Mouse (Mus musculus) heart, adult 2 months (tissue): ENCODE measurements around the gene Phgdh. TPM values are rescaled to one million over a fixed set of nuclear protein-coding genes. Genes with fewer than 3 reads are reported as not detected.

ENCODE experiments used
- DNase-seq, 2 experiments: peaks; one replicate each; pipeline ENCODE4 v3.0.0; 2021
- H3K27ac ChIP-seq: fragments of 200-600 bp; 2 replicates; pipeline ENCODE4 v1.8.1; 2022
- H3K27me3 ChIP-seq: fragments of 200-500 bp; 2 replicates; pipeline ENCODE4 v1.6.1; 2012; ENCODE audit warnings: mild to moderate bottlenecking, low read length, inconsistent platforms, mixed read lengths; ENCODE audit not compliant: control insufficient read depth, insufficient read depth
- H3K36me3 ChIP-seq: fragments of 200-500 bp; 2 replicates; pipeline ENCODE4 v1.6.1; 2012; ENCODE audit warnings: low read length, inconsistent platforms; ENCODE audit not compliant: control insufficient read depth, insufficient read depth
- H3K4me1 ChIP-seq: fragments of 200-500 bp; 2 replicates; pipeline ENCODE4 v1.6.1; 2011; ENCODE audit warnings: low read length; ENCODE audit not compliant: control insufficient read depth, insufficient read depth
- H3K4me3 ChIP-seq: fragments of 200-600 bp; 2 replicates; pipeline ENCODE4 v1.8.1; 2022
- H3K79me2 ChIP-seq: fragments of 200-500 bp; replicated peaks from 2 replicates; pipeline ENCODE4 v1.6.1; 2012; ENCODE audit warnings: mild to moderate bottlenecking, inconsistent platforms, low read length, moderate library complexity, mixed read lengths; ENCODE audit not compliant: control insufficient read depth, insufficient read depth
- H3K9ac ChIP-seq: fragments of 200-500 bp; 2 replicates; pipeline ENCODE4 v1.6.1; 2012; ENCODE audit warnings: low read depth, mild to moderate bottlenecking, control low read depth, inconsistent platforms, low read length, mixed read lengths
- CTCF ChIP-seq: fragments of 200-600 bp; IDR thresholded peaks from 2 replicates; pipeline ENCODE4 v1.8.1; 2022; ENCODE audit warnings: antibody characterized with exemption, mild to moderate bottlenecking, moderate library complexity
- EP300 ChIP-seq: fragments of 200-500 bp; IDR thresholded peaks from 2 replicates; pipeline ENCODE4 v1.6.1; 2011; ENCODE audit warnings: low read depth, low read length, control low read depth; ENCODE audit not compliant: insufficient read depth
- POLR2A ChIP-seq: fragments of 200-500 bp; IDR thresholded peaks from 2 replicates; pipeline ENCODE4 v1.6.1; 2011; ENCODE audit warnings: mild to moderate bottlenecking, low read depth, low read length, control low read depth; ENCODE audit not compliant: insufficient read depth
- WGBS: fragments of 180-500 bp; shearing (Covaris S2); methylation state at CpG from one replicate; pipeline ENCODE4 v1.1.7; 2018; 5-methylcytosine and 5-hydroxymethylcytosine counted together
- intact Hi-C: fragments of 180-260 bp; cut with DNase I; formaldehyde crosslinking; loops from one replicate; pipeline ENCODE4 v1.15.1; 2025
- polyA plus RNA-seq: library from polyadenylated mRNA; depleted of rRNA; stranded (reverse); fragments of >200 nt; gene quantifications from 2 replicates; pipeline ENCODE4 v1.2.3, GENCODE M21; 2012
- total RNA-seq, 2 experiments: library from RNA; stranded (reverse); gene quantifications; 2 replicates each; pipeline ENCODE4 v1.2.3; 2021

Gene Phgdh
- total and polyA plus RNA-seq, 3 experiments, result 1.5 to 4.5 (median 1.8) TPM

DNA sequence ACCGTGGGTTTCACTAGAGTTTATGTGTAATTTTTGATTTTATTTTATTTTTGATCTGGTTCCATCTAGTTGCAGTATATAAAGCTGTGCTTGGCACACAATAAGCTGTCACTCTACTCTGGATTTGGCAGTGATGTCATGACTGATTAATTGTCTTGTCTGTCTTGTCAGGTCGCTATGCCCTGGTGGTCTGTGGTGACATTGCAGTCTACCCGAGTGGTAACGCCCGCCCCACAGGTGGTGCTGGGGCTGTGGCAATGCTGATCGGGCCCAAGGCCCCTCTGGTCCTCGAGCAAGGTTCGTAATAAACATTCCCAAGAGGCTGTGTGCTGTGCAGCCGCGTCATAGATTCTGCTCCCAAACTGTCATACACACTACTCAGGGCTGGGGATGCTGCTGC lies 43.8 kb downstream of the Phgdh start:
- Histone ChIP-seq H3K27me3 (no peaks in the 10 kb centered on the region), H3K27ac (no peak overlapping the region), H3K79me2 (no peaks in the 10 kb centered on the region), H3K9ac (no peak overlapping the region), H3K4me1 (no peaks in the 10 kb centered on the region), H3K4me3 (no peak overlapping the region), H3K36me3 (no peaks in the 10 kb centered on the region)
- TF ChIP-seq EP300 (no peak), CTCF (0 out of 2 replicates have a peak, but pooled peaks have one; percentile 13)
- intact Hi-C loops, result no loop called here
- DNase-seq, result no peak
- 75% methylated on average over 10 of the region's 10 CpGs for WGBS

DNA sequence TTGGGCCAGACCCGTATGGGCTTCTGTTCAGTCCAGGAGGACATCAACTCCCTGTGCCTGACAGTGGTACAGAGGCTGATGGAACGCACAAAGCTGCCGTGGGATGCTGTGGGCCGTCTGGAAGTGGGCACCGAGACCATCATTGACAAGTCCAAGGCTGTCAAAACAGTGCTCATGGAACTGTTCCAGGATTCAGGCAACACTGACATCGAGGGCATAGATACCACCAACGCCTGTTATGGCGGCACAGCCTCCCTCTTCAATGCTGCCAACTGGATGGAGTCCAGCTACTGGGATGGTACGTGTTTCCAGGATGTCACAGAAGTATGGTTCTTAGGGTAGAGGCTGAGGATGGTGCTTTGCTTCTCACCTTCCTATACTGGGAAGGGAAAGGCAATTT lies 48.7 kb downstream of the Phgdh start:
- H3K4me1 ChIP-seq, result no peaks in the 10 kb centered on the region
- H3K36me3 ChIP-seq, result no peaks in the 10 kb centered on the region
- no peaks in the 10 kb centered on the region for H3K27me3 ChIP-seq
- 78% methylated on average over 9 of the region's 9 CpGs for WGBS
- TF ChIP-seq CTCF (no peak), POLR2A (no peak), EP300 (no peak)
- no peak overlapping the region for H3K9ac ChIP-seq
- no peaks in the 10 kb centered on the region for H3K79me2 ChIP-seq
- no peak overlapping the region for H3K4me3 ChIP-seq
- no peak for DNase-seq
- H3K27ac ChIP-seq, result no peak overlapping the region
- intact Hi-C loops, result no loop called here

DNA sequence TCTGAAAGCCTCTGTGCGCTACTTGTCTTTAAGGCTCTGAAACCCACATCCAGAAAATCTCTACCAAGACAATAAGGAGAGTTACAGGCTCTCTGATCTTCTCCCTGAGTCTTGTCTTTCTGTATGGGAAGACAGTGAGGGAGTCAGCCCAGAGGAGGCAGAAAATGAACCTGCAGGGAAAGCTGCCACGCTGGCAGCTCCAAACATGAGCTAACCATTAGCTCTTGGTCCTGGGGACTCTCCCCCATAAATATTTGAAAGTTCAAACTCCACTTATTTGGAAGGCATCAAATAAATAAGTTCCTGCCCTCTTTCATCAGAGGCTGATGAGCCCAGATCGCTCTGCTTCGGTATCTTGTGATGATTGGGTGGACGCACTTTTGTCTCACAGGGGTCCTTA lies 56.6 kb downstream of the Phgdh start:
- H3K79me2 ChIP-seq, result no peaks in the 10 kb centered on the region
- no peak for DNase-seq
- H3K4me1 ChIP-seq, result peaks cover 3% of the 10 kb centered on the region
- H3K36me3 ChIP-seq, result no peaks in the 10 kb centered on the region
- no peak overlapping the region for H3K9ac ChIP-seq
- intact Hi-C loops, result no loop called here
- TF ChIP-seq POLR2A, result no peak
- no peak for TF ChIP-seq CTCF
- no peak for TF ChIP-seq EP300
- WGBS, result 93% methylated on average over 5 of the region's 5 CpGs
- no peaks in the 10 kb centered on the region for H3K27me3 ChIP-seq
- H3K27ac ChIP-seq, result no peak overlapping the region
- no peak overlapping the region for H3K4me3 ChIP-seq

DNA sequence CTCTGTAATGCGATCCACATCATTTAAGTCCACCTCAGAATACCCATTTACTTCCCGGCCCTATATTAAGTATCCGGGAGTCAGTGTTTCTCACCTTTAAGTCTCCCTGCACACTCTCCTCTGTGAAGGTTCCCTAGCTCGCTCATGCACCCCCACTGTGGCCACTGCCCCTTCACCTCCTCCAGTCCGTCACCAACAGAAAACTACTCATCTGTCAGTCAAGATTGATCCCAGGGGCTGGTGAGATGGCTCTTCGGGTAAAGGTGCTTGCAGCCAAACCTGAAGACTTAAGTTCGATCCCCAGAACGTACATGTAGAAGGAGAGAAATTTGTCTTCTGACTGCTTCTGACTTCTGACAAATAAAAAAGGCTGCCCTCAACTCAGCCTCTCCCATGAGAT lies 57.4 kb downstream of the Phgdh start:
- TF ChIP-seq POLR2A (no peak), EP300 (no peak), CTCF (no peak)
- no peak overlapping the region for H3K9ac ChIP-seq

DNA sequence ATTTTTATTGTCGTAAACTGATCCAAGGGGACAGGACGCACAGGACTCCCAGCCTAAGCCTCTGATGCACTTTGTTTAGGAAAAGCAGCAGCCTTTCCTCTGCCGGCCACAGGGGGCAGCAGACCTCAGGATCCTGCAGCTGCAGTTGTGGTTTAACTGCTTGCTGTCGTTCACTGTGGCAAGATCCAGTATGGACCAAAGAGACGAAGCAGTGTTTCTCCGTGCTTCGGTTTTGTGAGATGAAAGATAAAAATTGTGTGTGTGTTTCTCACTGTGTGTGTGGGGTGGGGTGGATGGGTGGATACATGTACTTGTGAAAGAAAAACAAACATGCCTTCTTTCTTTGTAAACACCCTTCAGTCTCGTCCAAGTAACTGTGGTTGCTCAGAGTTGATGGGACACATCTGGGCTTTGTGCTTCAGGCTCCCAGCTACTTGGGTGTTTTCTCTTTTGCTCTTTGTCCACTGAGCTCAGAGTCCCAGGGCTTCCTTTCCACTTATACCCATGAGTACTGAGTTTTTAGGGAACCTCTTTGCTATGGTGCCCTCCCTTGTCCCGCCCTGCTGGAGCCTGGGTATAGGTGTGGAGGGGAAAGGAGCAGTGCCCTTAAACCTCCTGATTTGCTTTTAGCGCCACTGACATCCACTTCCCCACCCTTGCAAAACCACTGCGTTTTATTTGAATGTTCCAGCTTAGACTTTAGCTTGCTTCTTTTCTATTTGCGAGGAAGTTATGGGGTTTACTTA lies 58.7 kb downstream of the Phgdh start:
- intact Hi-C loops, result no loop called here
- peak; percentile 69 to 74 for DNase-seq
- no peaks in the 10 kb centered on the region for H3K27me3 ChIP-seq
- peak overlapping the region; percentile 21 for H3K27ac ChIP-seq
- WGBS, result 31% methylated on average over 12 of the region's 12 CpGs
- peak overlapping the region; percentile 53 for H3K9ac ChIP-seq
- peak overlapping the region; percentile 35 for H3K4me3 ChIP-seq
- H3K4me1 ChIP-seq, result peaks cover 3% of the 10 kb centered on the region
- H3K79me2 ChIP-seq, result no peaks in the 10 kb centered on the region
- H3K36me3 ChIP-seq, result no peaks in the 10 kb centered on the region
- TF ChIP-seq EP300, result no peak
- TF ChIP-seq CTCF, result no peak; the same call in 1 of the 2 replicates
- TF ChIP-seq POLR2A, result 0 out of 2 replicates have a peak, but pooled peaks have one; percentile 30

More for the DNA sequence above, 57.4 kb downstream of the Phgdh start:
- Histone ChIP-seq H3K27me3 (no peaks in the 10 kb centered on the region), H3K36me3 (no peaks in the 10 kb centered on the region), H3K79me2 (no peaks in the 10 kb centered on the region), H3K4me1 (peaks cover 3% of the 10 kb centered on the region), H3K27ac (no peak overlapping the region), H3K4me3 (no peak overlapping the region)
- no peak for DNase-seq
- 93% methylated on average over 8 of the region's 8 CpGs for WGBS
- intact Hi-C loops, result no loop called here

DNA sequence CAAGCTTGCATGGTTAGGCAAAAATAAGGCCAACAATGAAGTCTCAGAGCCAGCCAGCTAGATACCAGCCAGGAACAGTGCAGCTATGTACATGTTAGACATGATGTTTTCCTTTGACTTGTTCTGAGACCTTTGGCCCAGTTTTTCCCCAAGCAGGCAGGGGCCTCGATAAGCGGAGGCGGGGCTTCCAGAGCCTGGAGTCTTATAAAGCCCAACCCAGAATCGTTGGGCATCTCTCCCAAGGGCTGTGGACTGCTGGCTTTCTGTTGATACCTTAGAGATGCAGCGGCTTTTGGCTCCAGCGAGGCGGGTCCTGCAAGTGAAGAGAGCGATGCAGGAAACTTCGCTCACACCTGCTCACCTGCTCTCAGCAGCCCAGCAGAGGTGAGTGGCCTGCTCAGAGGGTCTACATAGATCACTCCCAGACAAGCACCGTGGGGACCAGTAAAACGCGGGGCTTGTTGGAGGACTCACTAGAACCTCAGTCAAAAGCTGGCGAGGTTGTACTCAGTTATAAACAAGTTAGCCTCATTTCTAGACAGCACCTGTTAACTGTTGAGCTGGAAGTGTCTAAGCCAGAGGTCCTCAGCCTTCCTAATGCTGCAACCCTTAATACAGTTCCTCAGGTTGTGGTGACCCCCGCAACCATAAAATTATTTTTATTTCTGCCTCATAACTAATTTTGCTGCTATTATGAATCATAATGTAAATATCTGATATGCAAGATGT lies 59.4 kb downstream of the Phgdh start, which contains the start of gene Hmgcs2:
Gene Hmgcs2 (plus strand): TSS at position 232 of the 729 bp plus-strand sequence.
- 30% methylated on average over 14 of the region's 14 CpGs for WGBS
- DNase-seq, result peak; percentile 74 to 78
- H3K79me2 ChIP-seq, result no peaks in the 10 kb centered on the region
- TF ChIP-seq POLR2A (peak; percentile 61; the same call in 1 of the 2 replicates), EP300 (no peak)
- intact Hi-C loops, result no loop called here
- H3K27ac ChIP-seq, result peak within 1 kb of the TSS; percentile 42
- H3K36me3 ChIP-seq, result no peaks in the 10 kb centered on the region
- peaks cover 3% of the 10 kb centered on the region for H3K4me1 ChIP-seq
- H3K27me3 ChIP-seq, result no peaks in the 10 kb centered on the region
- peak within 1 kb of the TSS; percentile 53 for H3K9ac ChIP-seq
- peak within 1 kb of the TSS; percentile 35 for H3K4me3 ChIP-seq
